15 mouse cellular contexts compared by ENCODE assay signal in genomic region chr6:34750487-34751120, GRCm38 (mm10). TPM values are rescaled to one million over a fixed set of nuclear protein-coding genes. Genes with fewer than 3 reads are reported as not detected.
A peak's percentile ranks its signal among the peaks of the same experiment; 100 is the strongest.
DNase-seq lines count a peak whose midpoint lies in the region; ATAC-seq and TF ChIP-seq lines count a peak whose summit lies in the region.
"Had no signal": no experiment of that assay in that cellular context is flagged by ENCODE, and none has a peak within 500 bp of the region (broad histone marks: within the 10 kb centered on the region; RNA-seq: fewer than 3 reads in every experiment).

No protein-coding gene starts in this region.

- no peak overlapping the region for H3K4me3 ChIP-seq in limb, embryonic 14.5 days (replicated peaks; ENCODE audit: low read length)
- no peak overlapping the region for H3K4me3 ChIP-seq in limb, embryonic 10.5 days
- no peak overlapping the region for H3K4me3 ChIP-seq in embryonic facial prominence, embryonic 15.5 days (replicated peaks)
- H3K4me3 ChIP-seq in heart, embryonic 13.5 days, result no peak overlapping the region
- no peak overlapping the region for H3K4me3 ChIP-seq in stomach, postnatal 0 days (ENCODE audit: low read depth, low read length)
- no peak overlapping the region for H3K4me3 ChIP-seq in forebrain, embryonic 14.5 days (ENCODE audit: low read depth, low read length)
- H3K4me3 ChIP-seq: hindbrain, embryonic 15.5 days; midbrain, embryonic 10.5 days had no signal

- peaks cover 16% of the 10 kb centered on the region for H3K4me1 ChIP-seq in limb, embryonic 14.5 days (ENCODE audit: control insufficient read depth, insufficient read depth, low read length)
- no peaks in the 10 kb centered on the region for H3K4me1 ChIP-seq in limb, embryonic 10.5 days
- peaks cover 32% of the 10 kb centered on the region for H3K4me1 ChIP-seq in embryonic facial prominence, embryonic 15.5 days
- H3K4me1 ChIP-seq in heart, embryonic 13.5 days, result peaks cover 29% of the 10 kb centered on the region
- no peaks in the 10 kb centered on the region for H3K4me1 ChIP-seq in stomach, postnatal 0 days (replicated peaks; ENCODE audit: control insufficient read depth, insufficient read depth)
- no peaks in the 10 kb centered on the region for H3K4me1 ChIP-seq in forebrain, embryonic 14.5 days (ENCODE audit: control insufficient read depth, insufficient read depth, low read length)
- H3K4me1 ChIP-seq: hindbrain, embryonic 15.5 days had no signal

- DNase-seq in limb, embryonic 14.5 days (ENCODE audit: low spot score), result no peak
- no peak for DNase-seq in limb, embryonic 10.5 days (ENCODE audit: low spot score)
- DNase-seq in stomach, postnatal 0 days (ENCODE audit: low spot score), result no peak
- no peak for DNase-seq in retina, postnatal 1 day
- DNase-seq in forebrain, embryonic 14.5 days (ENCODE audit: low spot score), result no peak
- no peak for DNase-seq in spleen, postnatal 10 days (ENCODE audit: low spot score in 2 of 2)
- DNase-seq: adrenal gland, postnatal 36 days; forebrain, postnatal 0 days; kidney, postnatal 25 days; lung, adult 2 months had no signal

- H3K36me3 ChIP-seq in limb, embryonic 14.5 days (ENCODE audit: control insufficient read depth, insufficient read depth, low read length), result peaks cover 38% of the 10 kb centered on the region
- H3K36me3 ChIP-seq in limb, embryonic 10.5 days, result peaks cover 43% of the 10 kb centered on the region
- peaks cover 23% of the 10 kb centered on the region for H3K36me3 ChIP-seq in embryonic facial prominence, embryonic 15.5 days
- peaks cover 74% of the 10 kb centered on the region for H3K36me3 ChIP-seq in heart, embryonic 13.5 days
- H3K36me3 ChIP-seq in stomach, postnatal 0 days (ENCODE audit: control insufficient read depth, insufficient read depth, low read length), result peaks cover 2% of the 10 kb centered on the region; the same call in 1 of the 2 replicates
- H3K36me3 ChIP-seq in forebrain, embryonic 14.5 days (ENCODE audit: control insufficient read depth, insufficient read depth, low read length), result no peaks in the 10 kb centered on the region

- H3K4me2 ChIP-seq in limb, embryonic 14.5 days (replicated peaks; ENCODE audit: low read depth, low read length, severe bottlenecking), result no peak overlapping the region
- no peak overlapping the region for H3K4me2 ChIP-seq in embryonic facial prominence, embryonic 15.5 days (replicated peaks)
- H3K4me2 ChIP-seq in heart, embryonic 13.5 days, result no peak overlapping the region
- no peak overlapping the region for H3K4me2 ChIP-seq in stomach, postnatal 0 days (replicated peaks; ENCODE audit: low read depth)
- H3K4me2 ChIP-seq in forebrain, embryonic 14.5 days (ENCODE audit: low read length), result no peak overlapping the region
- H3K4me2 ChIP-seq: hindbrain, embryonic 15.5 days had no signal

- WGBS in limb, embryonic 14.5 days, result 77% methylated on average over 7 of the region's 7 CpGs
- 89% methylated on average over 7 of the region's 7 CpGs for WGBS in limb, embryonic 10.5 days
- WGBS in embryonic facial prominence, embryonic 15.5 days, result 51% methylated on average over 7 of the region's 7 CpGs
- WGBS in heart, embryonic 13.5 days, result 48% methylated on average over 7 of the region's 7 CpGs
- 39% methylated on average over 7 of the region's 7 CpGs for WGBS in stomach, postnatal 0 days
- WGBS in forebrain, embryonic 14.5 days, result 86% methylated on average over 7 of the region's 7 CpGs

- H3K27ac ChIP-seq in limb, embryonic 14.5 days (replicated peaks; ENCODE audit: low read depth, low read length), result 0 out of 2 replicates have a peak overlapping the region, but pooled peaks have one; percentile 2
- no peak overlapping the region for H3K27ac ChIP-seq in limb, embryonic 10.5 days
- H3K27ac ChIP-seq in embryonic facial prominence, embryonic 15.5 days (replicated peaks), result peak overlapping the region; percentile 55
- H3K27ac ChIP-seq in heart, embryonic 13.5 days (replicated peaks), result 0 out of 2 replicates have a peak overlapping the region, but pooled peaks have one; percentile 28
- 0 out of 2 replicates have a peak overlapping the region, but pooled peaks have one; percentile 2 for H3K27ac ChIP-seq in stomach, postnatal 0 days (replicated peaks)
- H3K27ac ChIP-seq in forebrain, embryonic 14.5 days (ENCODE audit: low read depth, low read length), result no peak overlapping the region
- H3K27ac ChIP-seq: hindbrain, embryonic 15.5 days; midbrain, embryonic 10.5 days had no signal

- H3K9me3 ChIP-seq in limb, embryonic 14.5 days (ENCODE audit: control insufficient read depth, low read length), result no peaks in the 10 kb centered on the region
- no peaks in the 10 kb centered on the region for H3K9me3 ChIP-seq in limb, embryonic 10.5 days (replicated peaks)
- no peaks in the 10 kb centered on the region for H3K9me3 ChIP-seq in embryonic facial prominence, embryonic 15.5 days (replicated peaks)
- H3K9me3 ChIP-seq in heart, embryonic 13.5 days, result no peaks in the 10 kb centered on the region
- no peaks in the 10 kb centered on the region for H3K9me3 ChIP-seq in stomach, postnatal 0 days (ENCODE audit: control insufficient read depth, low read length)
- no peaks in the 10 kb centered on the region for H3K9me3 ChIP-seq in forebrain, embryonic 14.5 days (replicated peaks; ENCODE audit: control insufficient read depth, low read length)
- H3K9me3 ChIP-seq: hindbrain, embryonic 15.5 days; midbrain, embryonic 10.5 days had no signal

- no peak for TF ChIP-seq POLR2A in limb, embryonic 14.5 days (IDR thresholded peaks at IDR 0.05; ENCODE audit: borderline replicate concordance, extremely low read depth, insufficient read depth, insufficient read length)

- TF ChIP-seq EP300 in stomach, postnatal 0 days (optimal IDR thresholded peaks at IDR 0.05), result no peak

- no peak overlapping the region for H3K9ac ChIP-seq in limb, embryonic 14.5 days (ENCODE audit: low read depth, low read length, severe bottlenecking)
- H3K9ac ChIP-seq in embryonic facial prominence, embryonic 15.5 days, result no peak overlapping the region
- no peak overlapping the region for H3K9ac ChIP-seq in heart, embryonic 13.5 days
- no peak overlapping the region for H3K9ac ChIP-seq in stomach, postnatal 0 days (ENCODE audit: low read length)
- no peak overlapping the region for H3K9ac ChIP-seq in forebrain, embryonic 14.5 days (ENCODE audit: low read length)
- H3K9ac ChIP-seq: forebrain, postnatal 0 days; hindbrain, embryonic 15.5 days had no signal

- ATAC-seq in limb, embryonic 14.5 days (ENCODE audit: low FRiP score, low read depth), result no peak
- ATAC-seq in embryonic facial prominence, embryonic 15.5 days (ENCODE audit: insufficient number of reproducible peaks, low FRiP score, low TSS enrichment, low read depth), result 0 out of 2 replicates have a peak, but pooled peaks have one; percentile 43
- no peak for ATAC-seq in heart, embryonic 13.5 days (ENCODE audit: extremely low read depth, insufficient number of reproducible peaks, low FRiP score, low TSS enrichment)
- peak; percentile 56; the same call in 1 of the 2 replicates for ATAC-seq in stomach, postnatal 0 days (ENCODE audit: low FRiP score, low TSS enrichment)
- ATAC-seq in forebrain, embryonic 14.5 days, result no peak
- ATAC-seq: CD4-positive, CD25-positive, alpha-beta regulatory T cell, adult 4 months; forebrain, postnatal 0 days had no signal

- no peaks in the 10 kb centered on the region for H3K27me3 ChIP-seq in limb, embryonic 14.5 days (ENCODE audit: control insufficient read depth, insufficient read depth, low read length)
- no peaks in the 10 kb centered on the region for H3K27me3 ChIP-seq in limb, embryonic 10.5 days (ENCODE audit: low read depth, poor library complexity, severe bottlenecking)
- no peaks in the 10 kb centered on the region for H3K27me3 ChIP-seq in embryonic facial prominence, embryonic 15.5 days
- no peaks in the 10 kb centered on the region for H3K27me3 ChIP-seq in heart, embryonic 13.5 days (replicated peaks)
- H3K27me3 ChIP-seq in stomach, postnatal 0 days (ENCODE audit: control insufficient read depth, insufficient read depth, low read length), result no peaks in the 10 kb centered on the region
- no peaks in the 10 kb centered on the region for H3K27me3 ChIP-seq in forebrain, embryonic 14.5 days (replicated peaks; ENCODE audit: control insufficient read depth, insufficient read depth, low read length)
- H3K27me3 ChIP-seq: hindbrain, embryonic 15.5 days had no signal

- TF ChIP-seq CTCF in stomach, postnatal 0 days (IDR thresholded peaks at IDR 0.05; ENCODE audit: low read depth), result no peak

RNA-seq across cellular contexts. Expression of gene Agbl3, which starts 29.6 kb away (rescaled TPM):
- polyA plus RNA-seq in limb, embryonic 14.5 days (2012; rRNA removed), result 10.7 and 11.3 TPM in 2 replicates
- polyA plus RNA-seq in limb, embryonic 14.5 days (2014; fragmentation: Nextera tagmentation; extraction: Ambion mirVana), result 8.2 and 10.0 TPM in 2 replicates
- polyA plus RNA-seq in limb, embryonic 10.5 days (2016; fragmentation: Nextera tagmentation; extraction: Ambion mirVana), result 2.2 and 4.7 TPM in 2 replicates
- polyA plus RNA-seq in embryonic facial prominence, embryonic 15.5 days (2015; fragmentation: Nextera tagmentation; extraction: Ambion mirVana), result 8.1 and 8.9 TPM in 2 replicates
- polyA plus RNA-seq in heart, embryonic 13.5 days (2015; fragmentation: Nextera tagmentation; extraction: Ambion mirVana), result 5.1 and 6.2 TPM in 2 replicates
- 6.0 and 6.5 TPM in 2 replicates for polyA plus RNA-seq in stomach, postnatal 0 days (2015; fragmentation: Nextera tagmentation; extraction: Ambion mirVana)
- polyA plus RNA-seq in forebrain, embryonic 14.5 days (2014; fragmentation: Nextera tagmentation; extraction: Ambion mirVana), result 8.2 and 9.7 TPM in 2 replicates

Comparison
In these comparisons a context has a peak if more than half of its experiments do, and no peak if none do; other contexts are left out.
1. H3K27ac ChIP-seq: peak in limb, embryonic 14.5 days (single experiment), embryonic facial prominence, embryonic 15.5 days (single experiment), heart, embryonic 13.5 days (single experiment) and stomach, postnatal 0 days (single experiment); none in limb, embryonic 10.5 days (single experiment) and forebrain, embryonic 14.5 days (single experiment).
2. ATAC-seq: peak in embryonic facial prominence, embryonic 15.5 days (single experiment) and stomach, postnatal 0 days (single experiment); none in limb, embryonic 14.5 days (single experiment), heart, embryonic 13.5 days (single experiment) and forebrain, embryonic 14.5 days (single experiment).